Mouse (Mus musculus): ENCODE measurements around the gene Smo.

The Smo gene

GRCm38 (mm10) chr6:29780082-29780481 is 44.8 kb downstream of the Smo start:
- no peak for DNase-seq

GRCm38 (mm10) chr6:29780571-29780970 is 45.3 kb downstream of the Smo start:
- no peak for DNase-seq

- no peak for DNase-seq
Observed at GRCm38 (mm10) chr6:29782239-29782638, 46.9 kb downstream of the Smo start.

- DNase-seq: no peak
Observed at GRCm38 (mm10) chr6:29783960-29784359, 48.7 kb downstream of the Smo start.

GRCm38 (mm10) chr6:29784413-29785021 is 49.2 kb downstream of the Smo start:
- DNase-seq: no peak

- no peak for DNase-seq
Observed at GRCm38 (mm10) chr6:29785759-29786158, 50.5 kb downstream of the Smo start.

- DNase-seq: no peak
Observed at GRCm38 (mm10) chr6:29788779-29789350, 53.6 kb downstream of the Smo start.

- no peak for DNase-seq
Observed at GRCm38 (mm10) chr6:29790014-29790698, 54.9 kb downstream of the Smo start.

GRCm38 (mm10) chr6:29793520-29793919 is 58.2 kb downstream of the Smo start:
- no peak for DNase-seq

GRCm38 (mm10) chr6:29794582-29794981 is 59.3 kb downstream of the Smo start:
- no peak for DNase-seq

- DNase-seq: no peak
Observed at GRCm38 (mm10) chr6:29802979-29803378, 67.7 kb downstream of the Smo start.

- no peak for DNase-seq
Observed at GRCm38 (mm10) chr6:29804006-29804405, 68.7 kb downstream of the Smo start.

GRCm38 (mm10) chr6:29805381-29805780 is 70.1 kb downstream of the Smo start:
- DNase-seq: no peak
